Mouse (Mus musculus) heart, adult 18-20 months (tissue): ENCODE results near the gene Syce2. TPM values are rescaled to one million over a fixed set of nuclear protein-coding genes. Genes with fewer than 3 reads are reported as not detected.
A peak's percentile ranks its signal among the peaks of the same experiment; 100 is the strongest.

Experiments used
- DNase-seq, 2 experiments: peaks; one replicate each; pipeline ENCODE4 v3.0.0; 2021 to 2022; ENCODE audit warnings: mixed read lengths in 1 of 2
- total RNA-seq, 2 experiments: library from RNA; stranded (reverse); gene quantifications; 2 replicates each; pipeline ENCODE4 v1.2.3; 2021

Syce2 gene
- total RNA-seq, 2 experiments from 2014 or later = 4.4 to 4.9 TPM

GRCm38 (mm10) chr8:84844397-84845070 is 27.4 kb upstream of the Syce2 start:
- no peak for DNase-seq

DNA sequence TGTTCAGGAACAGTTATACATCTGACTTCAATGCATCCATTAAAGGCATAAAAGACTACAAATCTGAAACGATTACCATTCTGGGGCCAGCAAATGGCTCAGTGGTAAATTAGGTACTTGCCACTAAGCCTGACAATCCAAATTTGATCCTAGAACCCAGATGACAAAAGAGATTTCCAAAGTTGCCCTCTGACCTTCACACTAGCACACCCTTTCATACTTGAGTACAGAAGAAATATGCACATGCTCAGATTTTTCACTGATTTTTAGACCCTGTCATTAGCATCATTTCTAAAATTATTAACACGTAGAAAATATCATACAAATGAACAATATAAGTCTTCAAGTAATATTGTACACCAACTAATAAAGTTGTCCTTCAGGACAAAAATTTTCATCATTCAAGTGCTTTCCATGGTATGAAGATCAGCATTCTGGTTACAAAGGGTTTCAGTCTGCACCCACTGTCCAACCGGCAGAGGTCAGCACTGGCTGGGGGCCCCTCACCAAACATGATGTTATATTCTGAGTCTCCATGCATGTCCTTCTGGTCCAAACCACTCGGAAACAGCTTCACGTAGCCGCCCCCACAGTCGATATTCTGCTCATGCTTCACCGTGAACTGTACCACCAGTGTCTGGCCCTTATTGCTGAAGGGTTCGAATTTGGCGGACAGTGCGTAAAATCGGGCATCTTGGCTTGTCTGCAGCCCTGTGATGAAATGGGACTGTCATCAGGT is 26.4 kb upstream of the Syce2 start:
- peak in 1 of 2 experiments; percentile 48 for DNase-seq

GRCm38 (mm10) chr8:84846094-84846721 is 25.7 kb upstream of the Syce2 start:
- peak in 1 of 2 experiments; percentile 31 for DNase-seq

GRCm38 (mm10) chr8:84846722-84847572 is 25.0 kb upstream of the Syce2 start, which contains the start of gene Calr:
TSS of gene Calr (minus strand) at chr8:84846934.
- DNase-seq = peak; percentile 98 to 100

GRCm38 (mm10) chr8:84847684-84848435 is 24.1 kb upstream of the Syce2 start:
- peak in 1 of 2 experiments; percentile 32 for DNase-seq

- DNase-seq = no peak
Observed at GRCm38 (mm10) chr8:84856434-84856833, 15.5 kb upstream of the Syce2 start.

GRCm38 (mm10) chr8:84856864-84857441 is 15.0 kb upstream of the Syce2 start, which contains the start of gene Farsa:
TSS of gene Farsa (plus strand) at chr8:84856989.
- peak; percentile 94 to 96 for DNase-seq

GRCm38 (mm10) chr8:84872309-84872965 is 526 bp downstream of the Syce2 start:
- DNase-seq = peak; percentile 14 to 28

- DNase-seq = no peak
Observed at GRCm38 (mm10) chr8:84873016-84873415, 1.1 kb downstream of the Syce2 start.

DNA sequence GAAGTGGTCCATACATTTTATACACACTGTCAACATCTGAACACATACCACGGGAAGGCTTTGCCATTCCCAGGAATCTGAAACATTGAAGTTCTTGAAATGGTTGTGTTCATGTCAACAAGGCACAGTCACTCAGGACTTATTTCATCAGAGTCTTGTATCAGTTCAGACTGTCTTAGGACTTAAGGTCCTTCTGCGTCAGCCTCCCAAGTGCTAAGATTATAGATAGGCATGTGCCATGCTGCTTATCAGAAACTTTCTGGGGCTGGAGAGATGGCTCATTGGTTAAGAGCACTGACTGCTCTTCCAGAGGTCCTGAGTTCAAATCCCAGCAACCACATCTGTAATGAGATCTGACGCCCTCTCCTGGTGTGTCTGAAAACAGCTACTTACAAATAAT is 2.4 kb downstream of the Syce2 start:
- no peak for DNase-seq

DNA sequence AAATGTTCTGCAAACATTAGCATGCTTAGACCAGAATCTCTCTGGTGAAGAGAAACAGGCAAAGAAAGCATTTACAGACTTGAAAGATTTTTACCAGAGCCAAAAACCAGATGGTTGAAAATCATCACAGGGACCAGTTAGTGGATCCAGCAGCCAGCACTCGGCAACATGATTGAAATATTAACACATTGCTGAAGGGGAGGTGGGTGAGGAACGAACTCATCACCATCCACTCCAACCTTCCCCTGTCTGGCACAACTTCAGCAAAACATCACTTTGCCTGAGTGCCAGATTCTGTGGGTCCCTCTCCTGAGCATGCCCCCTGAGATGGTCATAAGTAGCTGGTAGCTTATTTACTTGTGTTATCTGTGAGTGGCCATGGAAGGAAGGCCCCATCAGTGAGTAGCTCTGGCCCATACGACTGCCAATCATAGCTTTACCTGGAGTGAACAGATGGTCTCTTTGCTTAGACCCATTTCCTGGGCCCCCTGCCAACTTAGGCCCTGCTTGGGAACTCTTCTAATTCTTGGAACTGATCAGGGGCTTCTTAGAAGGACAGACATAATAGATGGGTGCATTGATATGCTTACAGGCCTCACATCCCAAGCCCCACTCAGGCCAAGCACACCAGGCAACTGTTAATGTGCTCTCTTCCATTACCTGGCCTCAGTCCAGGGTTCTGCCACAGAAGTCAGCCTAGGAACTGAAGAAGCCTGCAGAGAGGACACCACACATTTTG is 5.6 kb downstream of the Syce2 start:
- no peak for DNase-seq

GRCm38 (mm10) chr8:84878915-84879314 is 7.0 kb downstream of the Syce2 start:
- no peak for DNase-seq

DNA sequence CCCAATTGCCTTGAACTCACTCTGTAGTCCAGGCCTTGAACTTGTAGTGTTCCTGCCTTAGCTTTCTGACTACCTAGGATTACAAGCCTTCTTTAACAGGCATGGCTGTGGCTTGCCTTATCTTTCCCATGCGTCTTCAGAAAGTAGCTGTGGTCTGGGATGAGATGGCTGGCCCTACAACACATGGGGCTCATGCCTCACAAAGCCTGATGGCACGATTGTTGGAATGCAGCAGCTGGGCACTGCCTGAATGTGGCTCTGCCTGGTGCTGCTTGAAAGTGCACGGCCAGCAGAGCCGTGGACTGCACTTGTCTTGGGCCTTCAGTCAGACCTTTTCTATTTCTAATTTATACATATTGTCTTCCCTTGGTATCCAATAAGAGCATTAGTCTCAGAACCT is 12.8 kb downstream of the Syce2 start:
- no peak for DNase-seq

GRCm38 (mm10) chr8:84888280-84888679 is 16.4 kb downstream of the Syce2 start:
- no peak for DNase-seq

DNA sequence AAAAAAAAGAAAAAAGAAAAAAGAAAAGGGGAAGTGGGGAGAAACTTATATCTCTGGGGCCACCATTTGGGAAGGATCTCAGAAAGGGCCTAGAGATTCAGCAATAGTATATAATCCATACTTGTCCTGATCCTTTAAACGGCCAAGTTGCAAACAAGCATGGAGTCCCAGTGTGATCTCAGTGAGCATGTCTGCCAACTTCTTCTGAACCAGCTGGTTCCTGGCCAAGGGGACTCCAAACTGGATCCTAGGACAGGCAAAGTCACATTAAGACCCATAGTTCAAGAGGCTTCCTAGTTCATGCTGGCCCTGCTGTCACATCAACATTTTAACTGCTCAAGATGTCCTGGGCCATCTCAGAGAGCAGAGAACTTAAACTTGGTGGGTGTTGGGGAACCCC is 17.2 kb downstream of the Syce2 start:
- no peak for DNase-seq

GRCm38 (mm10) chr8:84892993-84893708 is 21.2 kb downstream of the Syce2 start:
- DNase-seq = no peak

DNA sequence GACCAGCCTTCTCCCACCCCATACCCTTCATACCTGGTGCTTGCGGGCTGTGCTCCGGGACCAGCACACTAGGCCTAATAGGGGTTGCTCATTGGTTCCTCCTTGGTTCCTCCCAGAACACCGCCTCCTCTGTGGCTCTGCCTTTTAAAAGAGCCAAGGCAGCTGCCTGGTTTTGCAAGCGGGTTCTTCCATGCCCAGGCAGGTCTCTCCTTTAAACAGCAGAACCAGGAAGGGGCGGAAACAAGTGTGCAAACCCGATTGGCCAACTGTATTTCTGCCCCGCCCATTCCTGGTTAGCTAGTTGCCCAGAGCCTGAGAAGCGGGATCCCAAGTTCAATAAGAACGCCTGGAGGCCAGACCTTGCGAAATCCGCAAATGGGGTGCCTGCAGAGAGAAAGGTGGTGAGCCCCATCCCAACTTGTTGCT is 21.8 kb downstream of the Syce2 start, which contains the start of gene Gcdh:
Gene Gcdh (minus strand): TSS at position 213 of the 426 bp plus-strand sequence.
- DNase-seq = peak; percentile 96 to 98

DNA sequence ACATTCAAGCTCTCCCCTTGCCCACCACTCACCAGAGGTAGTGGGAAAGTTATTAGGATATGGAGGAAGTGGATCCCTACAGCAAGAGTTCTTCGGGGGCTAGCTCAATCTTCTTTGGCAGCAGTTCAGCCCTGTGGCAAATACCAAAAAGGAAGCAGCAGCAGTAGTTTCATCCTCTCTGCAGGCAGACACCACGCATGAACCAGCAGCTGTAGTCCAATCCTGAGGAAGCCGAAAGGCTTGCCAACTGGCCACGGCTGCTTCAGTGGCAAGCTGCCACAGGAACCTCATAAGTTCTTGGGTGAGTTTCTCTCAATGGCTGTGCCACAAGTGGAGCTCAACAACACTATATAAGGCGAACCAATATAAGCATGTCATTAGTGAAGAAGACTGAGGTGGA is 24.1 kb downstream of the Syce2 start:
- no peak for DNase-seq

DNA sequence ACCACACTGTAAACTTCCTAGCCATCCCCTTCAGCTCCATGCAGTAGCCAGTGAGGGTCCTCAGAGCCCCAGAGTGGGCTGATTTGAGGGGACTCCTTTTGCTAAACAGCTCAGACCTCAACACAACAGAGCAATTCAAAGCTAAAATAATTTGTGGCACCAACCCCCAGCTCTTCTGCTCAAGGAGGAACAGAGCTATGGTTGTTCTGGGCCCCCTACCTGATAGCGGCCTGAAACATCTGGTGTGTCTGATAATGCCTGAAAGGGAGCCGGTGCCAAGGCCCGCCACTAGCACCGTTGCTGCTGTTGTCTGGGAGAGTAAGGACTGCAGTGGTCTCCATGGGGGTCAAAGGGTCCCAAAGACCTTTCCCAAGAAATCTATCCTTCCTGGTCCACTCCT is 29.2 kb downstream of the Syce2 start:
- no peak for DNase-seq
